Mouse (Mus musculus): ENCODE data around the gene Arhgef17. TPM values are rescaled to one million over a fixed set of nuclear protein-coding genes. Genes with fewer than 3 reads are reported as not detected.

Gene Arhgef17
- 12.2 and 12.9 TPM in 2 replicates for polyA plus RNA-seq (2015; fragmentation: Nextera tagmentation; extraction: Ambion mirVana)

DNA sequence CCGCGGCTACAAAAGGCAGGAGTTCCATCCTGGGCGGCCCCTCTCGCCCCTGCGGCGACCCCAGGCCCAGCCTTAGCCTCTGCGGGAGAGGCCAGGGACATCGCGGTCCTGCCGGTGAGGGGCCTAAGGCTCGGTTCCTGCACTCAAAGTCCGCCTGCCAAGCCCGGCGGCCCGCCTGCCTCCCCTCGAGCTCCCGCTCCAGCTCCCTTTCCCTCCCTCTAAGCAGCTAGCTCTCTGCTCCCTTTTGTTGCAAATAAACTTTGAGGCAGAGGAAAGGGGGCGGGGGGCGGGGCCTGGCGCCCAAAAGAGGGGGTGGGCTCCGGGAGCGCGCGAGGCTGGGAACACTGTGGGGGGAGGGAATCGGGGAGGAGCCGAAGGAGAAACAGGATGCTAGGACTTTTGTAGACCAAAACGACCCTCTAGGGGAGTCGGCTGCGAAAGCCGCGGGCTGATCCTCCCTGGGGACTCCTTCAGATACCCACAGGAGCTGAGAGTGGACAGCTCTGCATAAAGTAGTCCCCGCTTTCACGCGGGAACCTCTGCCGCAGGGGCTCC is at the start of gene Arhgef17:
Gene Arhgef17, minus strand, starts transcription at position 182 of the 555 bp plus-strand sequence.
- no peaks in the 10 kb centered on the region for H3K36me3 ChIP-seq
- H3K27me3 ChIP-seq (replicated peaks), result peaks cover 42% of the 10 kb centered on the region
- H3K4me3 ChIP-seq (replicated peaks), result peak within 1 kb of the TSS; percentile 49
- H3K9ac ChIP-seq (replicated peaks), result peak within 1 kb of the TSS; percentile 50
- peak; percentile 73 for ATAC-seq (ENCODE audit: low FRiP score)
- H3K9me3 ChIP-seq (replicated peaks), result no peaks in the 10 kb centered on the region
- peak within 1 kb of the TSS; percentile 74 for H3K4me2 ChIP-seq
- peak within 1 kb of the TSS; percentile 81 for H3K27ac ChIP-seq (replicated peaks)
- peaks cover 51% of the 10 kb centered on the region for H3K4me1 ChIP-seq
- 0% methylated on average over 35 of the region's 35 CpGs for WGBS

DNA sequence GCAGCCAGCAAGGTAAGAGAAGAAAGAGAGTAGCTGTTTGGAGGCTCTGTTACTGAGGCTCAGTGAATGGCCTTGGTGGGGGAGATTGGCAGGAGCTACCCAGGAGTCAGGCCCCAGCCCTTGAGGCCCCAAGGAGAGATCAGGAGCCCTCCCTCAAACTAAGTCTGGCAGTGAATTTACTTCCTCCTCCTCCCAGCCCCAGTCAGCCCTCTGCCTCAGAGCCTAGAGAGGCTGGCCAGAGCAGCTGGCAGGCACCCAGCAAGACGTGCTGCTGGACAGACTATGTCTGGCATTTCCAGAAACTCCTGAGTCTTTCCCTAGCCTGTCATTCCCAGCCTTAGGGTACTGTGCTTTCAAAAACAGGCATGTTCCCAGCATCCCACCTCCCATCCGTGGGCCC is 47.3 kb upstream of the Arhgef17 start:
- H3K4me2 ChIP-seq, result no peak overlapping the region
- 52% methylated on average over 2 of the region's 2 CpGs for WGBS
- peaks cover 10% of the 10 kb centered on the region for H3K4me1 ChIP-seq
- no peaks in the 10 kb centered on the region for H3K9me3 ChIP-seq (replicated peaks)
- H3K27ac ChIP-seq (replicated peaks), result no peak overlapping the region
- H3K36me3 ChIP-seq, result no peaks in the 10 kb centered on the region
- ATAC-seq (ENCODE audit: low FRiP score), result no peak
- no peak overlapping the region for H3K9ac ChIP-seq (replicated peaks)
- peaks cover 11% of the 10 kb centered on the region for H3K27me3 ChIP-seq (replicated peaks)
- no peak overlapping the region for H3K4me3 ChIP-seq (replicated peaks)

DNA sequence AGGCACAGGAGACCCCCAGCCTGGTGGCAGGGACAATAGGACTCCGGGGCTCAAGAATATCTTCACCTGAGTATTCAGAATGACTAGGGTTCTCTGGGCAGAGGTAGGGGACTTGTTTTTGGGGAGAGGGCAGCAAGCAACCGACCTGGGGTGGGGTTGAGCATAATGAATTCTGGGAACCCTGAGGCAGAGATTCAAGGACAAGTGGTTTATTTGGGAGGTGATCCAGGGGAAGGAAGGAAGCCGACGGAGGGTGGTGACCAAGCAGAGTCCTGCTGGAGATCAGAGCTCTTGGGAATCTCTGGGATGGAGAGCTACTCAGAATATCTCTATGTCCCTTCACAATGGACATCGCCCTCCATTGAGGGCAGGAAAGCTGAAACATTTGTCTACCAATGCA is 46.3 kb upstream of the Arhgef17 start:
- Histone ChIP-seq H3K27me3 (replicated peaks) (peaks cover 21% of the 10 kb centered on the region), H3K9ac (replicated peaks) (no peak overlapping the region), H3K4me2 (no peak overlapping the region), H3K27ac (replicated peaks) (no peak overlapping the region), H3K4me1 (peaks cover 14% of the 10 kb centered on the region), H3K36me3 (no peaks in the 10 kb centered on the region), H3K4me3 (replicated peaks) (no peak overlapping the region), H3K9me3 (replicated peaks) (no peaks in the 10 kb centered on the region)
- ATAC-seq (ENCODE audit: low FRiP score), result no peak
- 91% methylated on average over 5 of the region's 5 CpGs for WGBS

DNA sequence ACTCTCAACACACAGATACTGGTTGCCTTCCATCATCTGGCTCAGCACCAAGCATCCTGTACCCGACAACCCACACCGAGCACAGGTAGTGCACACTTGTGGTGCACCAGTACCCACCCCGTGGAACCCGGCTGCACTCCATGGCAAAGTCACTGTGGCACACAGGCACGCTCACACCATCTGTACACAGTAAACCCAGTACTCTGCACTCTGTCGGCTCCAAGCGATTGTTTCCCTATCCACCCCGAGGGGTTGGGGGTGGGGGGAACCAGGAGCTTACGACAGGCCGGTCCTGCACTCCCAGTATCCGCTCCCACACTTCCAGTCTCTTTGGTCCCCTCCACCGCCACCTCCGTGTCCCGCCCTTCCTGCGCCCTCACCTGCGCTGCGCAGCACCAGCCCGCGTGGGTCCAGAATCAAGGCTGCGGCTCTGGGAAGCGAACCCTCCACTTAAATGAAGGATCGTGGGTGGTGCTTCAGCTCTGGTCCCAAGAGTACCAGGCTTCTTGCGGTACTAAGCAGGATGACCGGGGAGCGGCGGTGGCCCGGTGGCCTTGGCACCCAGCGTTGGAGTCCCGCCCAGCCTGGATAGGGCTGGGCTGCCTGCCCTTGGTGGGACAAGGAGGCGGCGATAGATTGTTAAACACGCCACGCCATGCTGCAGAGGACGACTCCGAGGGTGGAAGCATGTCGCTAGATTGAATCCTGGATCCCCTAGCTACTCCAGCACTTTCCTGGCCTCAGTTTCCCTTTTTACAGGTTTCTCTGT is 42.4 kb upstream of the Arhgef17 start, which contains the start of gene P2ry6:
Gene P2ry6, minus strand, starts transcription at position 515 of the 769 bp plus-strand sequence.
- peaks cover 14% of the 10 kb centered on the region for H3K4me1 ChIP-seq
- H3K4me2 ChIP-seq, result peak within 1 kb of the TSS; percentile 57
- WGBS, result 5% methylated on average over 36 of the region's 36 CpGs
- H3K27me3 ChIP-seq (replicated peaks), result peaks cover 23% of the 10 kb centered on the region
- no peaks in the 10 kb centered on the region for H3K9me3 ChIP-seq (replicated peaks)
- H3K9ac ChIP-seq (replicated peaks), result peak within 1 kb of the TSS; percentile 30; the same call in 1 of the 2 replicates
- no peak within 1 kb of the TSS for H3K27ac ChIP-seq (replicated peaks)
- peak; percentile 56; the same call in 1 of the 2 replicates for ATAC-seq (ENCODE audit: low FRiP score)
- H3K4me3 ChIP-seq (replicated peaks), result peak within 1 kb of the TSS; percentile 31
- no peaks in the 10 kb centered on the region for H3K36me3 ChIP-seq

DNA sequence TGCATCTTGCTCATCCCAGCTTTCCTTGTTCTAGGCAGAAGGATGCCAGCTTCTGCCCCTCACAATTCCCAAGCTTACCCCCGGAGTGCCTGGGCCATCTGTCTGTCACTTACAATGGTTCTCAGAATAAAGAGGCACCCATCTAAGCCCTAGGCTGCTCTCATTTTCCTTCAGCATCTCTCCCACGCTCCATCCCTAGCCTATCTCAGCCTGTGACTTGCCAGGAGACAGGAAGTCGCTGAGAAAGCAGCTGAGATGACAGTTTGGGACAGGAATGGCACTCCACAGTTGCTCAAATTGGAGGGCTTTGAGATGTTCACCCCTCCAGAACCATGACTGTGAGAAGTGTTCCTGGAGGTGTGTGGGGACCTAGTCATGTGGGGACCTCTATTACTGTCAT is 41.0 kb upstream of the Arhgef17 start:
- 45% methylated on average over 3 of the region's 3 CpGs for WGBS
- ATAC-seq (ENCODE audit: low FRiP score), result no peak
- H3K9ac ChIP-seq (replicated peaks), result no peak overlapping the region
- peaks cover 14% of the 10 kb centered on the region for H3K4me1 ChIP-seq
- no peak overlapping the region for H3K27ac ChIP-seq (replicated peaks)
- H3K27me3 ChIP-seq (replicated peaks), result peaks cover 23% of the 10 kb centered on the region
- H3K9me3 ChIP-seq (replicated peaks), result no peaks in the 10 kb centered on the region
- H3K4me2 ChIP-seq, result no peak overlapping the region
- no peaks in the 10 kb centered on the region for H3K36me3 ChIP-seq
- no peak overlapping the region for H3K4me3 ChIP-seq (replicated peaks)

DNA sequence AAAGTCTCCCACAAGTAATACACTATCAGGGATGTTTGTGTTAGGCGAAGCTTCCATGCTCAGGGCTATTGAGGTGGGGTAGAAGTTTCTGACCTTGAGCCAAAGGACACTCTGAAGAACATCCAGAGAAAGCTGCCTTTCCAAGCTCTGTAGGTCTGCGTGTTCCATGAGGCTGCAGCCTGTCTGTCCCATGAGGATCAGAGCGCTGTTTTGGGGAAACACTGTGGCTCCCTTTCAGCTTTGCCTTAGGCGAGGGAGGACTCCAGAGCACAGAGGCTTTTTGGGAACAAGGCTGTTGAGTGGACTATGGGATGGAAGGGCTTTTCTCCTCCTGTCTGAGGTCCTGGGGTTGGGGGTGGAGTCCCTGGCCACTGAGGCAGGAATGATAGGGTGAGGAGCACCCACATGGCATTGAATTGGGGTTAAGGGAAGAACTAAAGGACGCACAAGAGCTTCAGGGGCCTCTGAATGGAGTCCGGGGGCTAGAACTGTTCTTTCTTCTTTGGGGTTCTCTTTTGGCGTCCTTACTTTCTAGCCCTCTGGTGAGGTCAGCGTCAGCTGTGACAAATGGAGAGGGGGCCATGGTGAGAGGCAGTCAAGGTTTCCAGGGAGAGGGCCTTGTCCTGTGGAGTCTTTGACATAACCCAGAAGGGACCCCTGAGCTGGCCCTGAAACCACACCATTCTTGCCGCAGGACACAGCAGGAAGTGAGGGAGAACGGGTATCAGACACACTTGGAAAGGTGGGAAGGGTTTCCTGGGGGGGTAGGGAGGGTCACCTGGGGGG is 37.2 kb upstream of the Arhgef17 start:
- Histone ChIP-seq H3K27me3 (replicated peaks) (peaks cover 11% of the 10 kb centered on the region), H3K4me1 (peaks cover 3% of the 10 kb centered on the region), H3K9me3 (replicated peaks) (no peaks in the 10 kb centered on the region), H3K36me3 (no peaks in the 10 kb centered on the region), H3K9ac (replicated peaks) (no peak overlapping the region), H3K4me2 (no peak overlapping the region), H3K27ac (replicated peaks) (no peak overlapping the region), H3K4me3 (replicated peaks) (no peak overlapping the region)
- 83% methylated on average over 10 of the region's 10 CpGs for WGBS
- no peak for ATAC-seq (ENCODE audit: low FRiP score)

DNA sequence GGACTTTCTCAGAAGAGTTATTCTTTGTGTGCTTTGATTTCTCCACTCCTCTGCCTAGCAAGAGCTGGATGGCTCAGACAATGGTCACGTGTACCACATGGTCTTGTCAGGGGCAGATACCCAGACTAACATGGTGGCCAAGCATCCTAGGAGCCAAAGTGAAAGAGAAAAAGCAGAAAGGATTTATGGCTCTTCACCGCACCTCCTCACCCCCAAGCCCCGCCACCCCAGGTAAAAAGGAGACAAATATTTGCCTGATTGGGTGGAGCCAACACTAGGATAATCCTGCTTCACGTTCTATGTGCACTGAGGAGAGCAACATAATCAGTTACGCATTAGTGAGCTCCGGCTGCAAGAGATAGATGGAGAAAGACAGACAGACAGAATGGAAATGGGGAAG is 36.5 kb upstream of the Arhgef17 start:
- Histone ChIP-seq H3K36me3 (no peaks in the 10 kb centered on the region), H3K4me2 (no peak overlapping the region), H3K27ac (replicated peaks) (no peak overlapping the region), H3K4me1 (no peaks in the 10 kb centered on the region), H3K9me3 (replicated peaks) (no peaks in the 10 kb centered on the region), H3K27me3 (replicated peaks) (peaks cover 4% of the 10 kb centered on the region), H3K9ac (replicated peaks) (no peak overlapping the region), H3K4me3 (replicated peaks) (no peak overlapping the region)
- no peak for ATAC-seq (ENCODE audit: low FRiP score)
- 80% methylated on average over 6 of the region's 6 CpGs for WGBS

DNA sequence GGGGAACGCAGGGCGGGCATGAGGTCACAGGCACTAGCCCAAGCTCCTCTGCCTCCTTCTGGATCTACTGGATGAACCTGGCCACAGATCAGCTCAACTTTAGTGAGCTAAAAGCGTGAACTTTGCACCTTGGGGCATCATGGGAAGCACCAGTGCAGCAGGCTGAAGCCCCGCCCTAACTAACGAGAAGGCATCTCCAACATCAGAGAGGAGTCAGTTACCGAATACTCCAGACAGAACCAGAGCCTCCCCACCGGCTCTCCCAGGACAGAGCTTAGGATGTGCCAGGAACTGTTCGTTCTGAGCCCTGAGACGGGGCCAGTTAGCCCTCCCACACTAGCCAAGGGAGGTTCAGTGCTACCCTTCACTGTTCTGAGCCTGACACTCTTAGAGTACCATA is 35.9 kb upstream of the Arhgef17 start:
- Histone ChIP-seq H3K4me3 (replicated peaks) (no peak overlapping the region), H3K4me1 (no peaks in the 10 kb centered on the region; the same call in 1 of the 2 replicates), H3K9ac (replicated peaks) (no peak overlapping the region), H3K9me3 (replicated peaks) (no peaks in the 10 kb centered on the region), H3K4me2 (no peak overlapping the region), H3K27ac (replicated peaks) (no peak overlapping the region), H3K27me3 (replicated peaks) (no peaks in the 10 kb centered on the region; the same call in 1 of the 2 replicates), H3K36me3 (no peaks in the 10 kb centered on the region)
- no peak for ATAC-seq (ENCODE audit: low FRiP score)
- 84% methylated on average over 9 of the region's 9 CpGs for WGBS

DNA sequence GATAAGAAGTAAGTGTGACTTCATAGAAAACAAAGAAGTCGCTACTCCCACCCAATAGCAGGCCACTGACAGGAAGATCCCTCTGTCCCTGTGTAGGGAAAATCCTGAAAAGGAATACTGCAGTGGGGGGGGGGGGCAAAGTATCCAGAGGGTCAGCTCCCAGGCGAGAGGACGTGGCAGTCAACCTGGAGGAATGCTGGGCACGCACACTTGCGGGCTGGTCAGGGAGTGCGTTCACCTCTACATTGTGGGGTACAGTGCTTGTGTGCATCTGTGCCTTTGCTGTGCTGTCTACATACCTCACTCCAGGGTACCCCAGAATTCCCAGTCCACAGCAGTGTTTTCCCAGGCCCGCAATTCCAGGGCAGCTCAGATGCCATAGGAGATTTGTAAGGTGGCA is 34.1 kb upstream of the Arhgef17 start:
- no peaks in the 10 kb centered on the region for H3K9me3 ChIP-seq (replicated peaks)
- no peaks in the 10 kb centered on the region; the same call in 1 of the 2 replicates for H3K4me1 ChIP-seq
- H3K27ac ChIP-seq (replicated peaks), result no peak overlapping the region
- H3K36me3 ChIP-seq, result no peaks in the 10 kb centered on the region
- no peak overlapping the region for H3K4me2 ChIP-seq
- no peaks in the 10 kb centered on the region for H3K27me3 ChIP-seq (replicated peaks)
- WGBS, result 93% methylated on average over 7 of the region's 7 CpGs
- H3K4me3 ChIP-seq (replicated peaks), result no peak overlapping the region
- ATAC-seq (ENCODE audit: low FRiP score), result no peak
- H3K9ac ChIP-seq (replicated peaks), result no peak overlapping the region

DNA sequence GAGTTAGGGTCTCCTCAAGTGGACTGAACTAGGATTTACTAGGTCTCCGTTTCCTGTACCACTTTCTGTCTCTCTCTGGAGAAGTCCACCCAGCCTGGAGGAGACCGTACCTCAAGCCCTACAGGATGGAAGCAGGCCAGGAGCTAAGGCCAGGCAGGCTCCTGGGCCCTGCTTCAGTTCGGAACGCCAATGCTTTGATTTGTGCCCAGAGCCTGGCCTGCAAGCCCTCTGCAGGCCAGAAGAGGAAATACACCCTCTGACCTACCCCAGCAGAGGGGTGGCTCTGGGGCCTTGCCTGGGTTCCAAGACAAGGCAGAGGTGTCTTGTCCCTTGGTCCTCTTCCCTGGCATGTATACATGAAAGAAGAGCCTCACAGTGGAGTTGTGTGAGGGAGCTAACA is 33.2 kb upstream of the Arhgef17 start:
- H3K4me1 ChIP-seq, result no peaks in the 10 kb centered on the region; the same call in 1 of the 2 replicates
- no peak overlapping the region for H3K4me2 ChIP-seq
- WGBS, result 19% methylated on average over 4 of the region's 4 CpGs
- H3K9me3 ChIP-seq (replicated peaks), result no peaks in the 10 kb centered on the region
- no peak overlapping the region for H3K9ac ChIP-seq (replicated peaks)
- no peak for ATAC-seq (ENCODE audit: low FRiP score)
- H3K27me3 ChIP-seq (replicated peaks), result no peaks in the 10 kb centered on the region
- no peak overlapping the region for H3K4me3 ChIP-seq (replicated peaks)
- H3K27ac ChIP-seq (replicated peaks), result no peak overlapping the region
- no peaks in the 10 kb centered on the region for H3K36me3 ChIP-seq

DNA sequence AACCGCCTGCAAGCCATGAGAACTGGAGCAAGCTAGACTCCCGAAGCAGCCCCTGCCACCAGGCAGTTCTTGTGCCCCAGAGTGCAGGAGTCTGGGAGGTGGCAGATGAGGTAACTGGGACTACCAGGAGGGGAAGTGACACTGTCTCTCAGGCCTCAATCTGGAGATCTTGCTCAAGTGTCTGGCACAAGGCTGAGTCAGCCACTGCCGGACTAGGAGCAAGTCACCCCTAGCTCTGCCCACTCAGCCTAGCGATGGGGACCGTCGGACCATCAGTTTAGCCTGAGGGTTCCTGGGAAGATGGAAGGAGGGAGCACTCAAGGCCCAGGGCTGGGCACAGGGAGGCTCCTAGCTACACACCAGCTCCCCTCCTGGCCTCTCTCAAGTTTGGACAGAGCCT is 32.3 kb upstream of the Arhgef17 start:
- no peak for ATAC-seq (ENCODE audit: low FRiP score)
- no peaks in the 10 kb centered on the region for H3K27me3 ChIP-seq (replicated peaks)
- H3K27ac ChIP-seq (replicated peaks), result no peak overlapping the region
- no peak overlapping the region for H3K4me2 ChIP-seq
- 88% methylated on average over 6 of the region's 6 CpGs for WGBS
- H3K36me3 ChIP-seq, result no peaks in the 10 kb centered on the region
- H3K4me3 ChIP-seq (replicated peaks), result no peak overlapping the region
- H3K9me3 ChIP-seq (replicated peaks), result no peaks in the 10 kb centered on the region
- no peaks in the 10 kb centered on the region; the same call in 1 of the 2 replicates for H3K4me1 ChIP-seq
- H3K9ac ChIP-seq (replicated peaks), result no peak overlapping the region
